23 mouse cellular contexts compared by ENCODE assay signal in genomic region chr13:78004649-78005048, GRCm38 (mm10).
"Had no signal": no experiment of that assay in that cellular context is flagged by ENCODE, and none has a peak within 500 bp of the region (broad histone marks: within the 10 kb centered on the region; RNA-seq: fewer than 3 reads in every experiment).

No protein-coding gene starts in this region.

- H3K9ac ChIP-seq: kidney, embryonic 15.5 days; limb, embryonic 13.5 days; liver, embryonic 12.5 days; liver, embryonic 15.5 days; lung, embryonic 15.5 days; midbrain, embryonic 12.5 days; midbrain, embryonic 15.5 days had no signal

- H3K36me3 ChIP-seq: kidney, embryonic 15.5 days; limb, embryonic 10.5 days; limb, embryonic 13.5 days; liver, embryonic 12.5 days; liver, embryonic 15.5 days; lung, embryonic 15.5 days; midbrain, embryonic 12.5 days; midbrain, embryonic 15.5 days had no signal

- DNase-seq: kidney, adult 8-10 months; kidney, postnatal 14 days; kidney, postnatal 4 days; liver; lung, adult 18-20 months; lung, postnatal 10 days; lung, postnatal 36 days; right cerebral cortex, adult 18-20 months; right cerebral cortex, postnatal 14 days; right cerebral cortex, postnatal 4 days; thymus, adult 2 months; thymus, postnatal 14 days; thymus, postnatal 4 days had no signal

- H3K27ac ChIP-seq: kidney, embryonic 15.5 days; limb, embryonic 10.5 days; limb, embryonic 13.5 days; liver, embryonic 12.5 days; liver, embryonic 15.5 days; lung, embryonic 15.5 days; stomach, postnatal 0 days had no signal

- H3K4me1 ChIP-seq: kidney, embryonic 15.5 days; limb, embryonic 10.5 days; limb, embryonic 13.5 days; liver, embryonic 12.5 days; liver, embryonic 15.5 days; lung, embryonic 15.5 days; megakaryocyte, embryonic 14.5 days had no signal

- H3K4me2 ChIP-seq: kidney, embryonic 15.5 days; limb, embryonic 13.5 days; liver, embryonic 12.5 days; liver, embryonic 15.5 days; lung, embryonic 15.5 days; midbrain, embryonic 12.5 days; midbrain, embryonic 15.5 days had no signal

- H3K27me3 ChIP-seq: kidney, embryonic 15.5 days; limb, embryonic 13.5 days; liver, embryonic 12.5 days; liver, embryonic 15.5 days; lung, embryonic 15.5 days; megakaryocyte, embryonic 14.5 days; midbrain, embryonic 15.5 days had no signal

- H3K4me3 ChIP-seq: kidney, embryonic 15.5 days; limb, embryonic 10.5 days; limb, embryonic 13.5 days; liver, embryonic 12.5 days; liver, embryonic 15.5 days; lung, embryonic 15.5 days; megakaryocyte, embryonic 14.5 days; midbrain, embryonic 12.5 days; midbrain, embryonic 15.5 days had no signal

- H3K9me3 ChIP-seq: kidney, embryonic 15.5 days; limb, embryonic 10.5 days; limb, embryonic 13.5 days; liver, embryonic 12.5 days; liver, embryonic 15.5 days; lung, embryonic 15.5 days; megakaryocyte, embryonic 14.5 days; midbrain, embryonic 12.5 days; midbrain, embryonic 15.5 days had no signal

- ATAC-seq: liver, embryonic 12.5 days had no signal
